Mouse (Mus musculus): ENCODE measurements around the gene Hyal3.
"Not testable (repeated sequence)": the region's sequence is repeated elsewhere in the genome, so short reads cannot be mapped to it uniquely, and the experiment has no call there.

Hyal3 gene

GRCm38 (mm10) chr9:107550491-107551116 lies 30.0 kb upstream of the Hyal3 start:
- ATAC-seq (ENCODE audit: low TSS enrichment), result no peak

GRCm38 (mm10) chr9:107551117-107551889 lies 29.3 kb upstream of the Hyal3 start, which contains the start of gene Rassf1:
Gene Rassf1, plus strand, starts transcription at chr9:107551555.
- no peak for ATAC-seq (ENCODE audit: low TSS enrichment)

GRCm38 (mm10) chr9:107551890-107552355 lies 28.7 kb upstream of the Hyal3 start:
- ATAC-seq (ENCODE audit: low TSS enrichment), result no peak

- ATAC-seq (ENCODE audit: low TSS enrichment), result no peak
Measured at GRCm38 (mm10) chr9:107552690-107553393, 27.8 kb upstream of the Hyal3 start.

GRCm38 (mm10) chr9:107553541-107554318 lies 26.9 kb upstream of the Hyal3 start:
- peak; percentile 15; the same call in 1 of the 2 replicates for ATAC-seq (ENCODE audit: low TSS enrichment)

GRCm38 (mm10) chr9:107554319-107554825 lies 26.2 kb upstream of the Hyal3 start:
- ATAC-seq (ENCODE audit: low TSS enrichment), result peak; percentile 85

GRCm38 (mm10) chr9:107555031-107555457 lies 25.6 kb upstream of the Hyal3 start:
- no peak for ATAC-seq (ENCODE audit: low TSS enrichment)

- ATAC-seq (ENCODE audit: low TSS enrichment), result no peak
Measured at GRCm38 (mm10) chr9:107555701-107556100, 24.9 kb upstream of the Hyal3 start.

- no peak for ATAC-seq (ENCODE audit: low TSS enrichment)
Measured at GRCm38 (mm10) chr9:107556346-107556745, 24.3 kb upstream of the Hyal3 start.

GRCm38 (mm10) chr9:107563029-107563581 lies 17.5 kb upstream of the Hyal3 start, which contains the start of gene Tusc2:
Gene Tusc2, plus strand, starts transcription at chr9:107563255.
- ATAC-seq (ENCODE audit: low TSS enrichment), result peak; percentile 96

GRCm38 (mm10) chr9:107565556-107565955 lies 15.1 kb upstream of the Hyal3 start:
- ATAC-seq (ENCODE audit: low TSS enrichment), result not testable (repeated sequence)

GRCm38 (mm10) chr9:107566041-107566709 lies 14.4 kb upstream of the Hyal3 start:
- no peak for ATAC-seq (ENCODE audit: low TSS enrichment)

- no peak for ATAC-seq (ENCODE audit: low TSS enrichment)
Measured at GRCm38 (mm10) chr9:107566855-107567254, 13.8 kb upstream of the Hyal3 start.

- no peak for ATAC-seq (ENCODE audit: low TSS enrichment)
Measured at GRCm38 (mm10) chr9:107567702-107568319, 12.8 kb upstream of the Hyal3 start, which contains the start of gene Hyal2. Gene Hyal2, plus strand, starts transcription at chr9:107567945.

- ATAC-seq (ENCODE audit: low TSS enrichment), result peak; percentile 77
Measured at GRCm38 (mm10) chr9:107568331-107569261, 12.0 kb upstream of the Hyal3 start.

- ATAC-seq (ENCODE audit: low TSS enrichment), result 0 out of 2 replicates have a peak, but pooled peaks have one; percentile 1
Measured at GRCm38 (mm10) chr9:107569270-107569669, 11.3 kb upstream of the Hyal3 start.

- no peak for ATAC-seq (ENCODE audit: low TSS enrichment)
Measured at GRCm38 (mm10) chr9:107570016-107570415, 10.6 kb upstream of the Hyal3 start.

- ATAC-seq (ENCODE audit: low TSS enrichment), result no peak
Measured at GRCm38 (mm10) chr9:107570845-107571244, 9.8 kb upstream of the Hyal3 start.
